Mouse (Mus musculus): ENCODE data around the gene Ptprg. TPM values are rescaled to one million over a fixed set of nuclear protein-coding genes. Genes with fewer than 3 reads are reported as not detected.

Ptprg gene
- total and polyA plus RNA-seq, 2 experiments from 2014 or later = 8.7 to 63.4 TPM

GRCm38 (mm10) chr14:11895486-11895885 is 342.2 kb downstream of the Ptprg start:
- H3K4me3 ChIP-seq (ENCODE audit: low read depth, low read length) = no peak overlapping the region
- no peaks in the 10 kb centered on the region for H3K9me3 ChIP-seq (replicated peaks; ENCODE audit: control insufficient read depth, low read length)
- ATAC-seq (ENCODE audit: insufficient read depth, low read depth) (no peak), DNase-seq (ENCODE audit: low spot score) (no peak)
- no peaks in the 10 kb centered on the region for H3K36me3 ChIP-seq (replicated peaks; ENCODE audit: control insufficient read depth, insufficient read depth, low read length)
- H3K4me2 ChIP-seq (ENCODE audit: low read depth, low read length) = no peak overlapping the region
- H3K27me3 ChIP-seq (ENCODE audit: control insufficient read depth, insufficient read depth, low read length) = no peaks in the 10 kb centered on the region
- H3K27ac ChIP-seq (ENCODE audit: low read depth) = no peak overlapping the region
- WGBS = 32% methylated on average over 13 of the region's 13 CpGs
- no peak for TF ChIP-seq EP300 (IDR thresholded peaks at IDR 0.05; ENCODE audit: low read depth)
- TF ChIP-seq CTCF (IDR thresholded peaks at IDR 0.05; ENCODE audit: low read depth) = no peak
- 0 out of 2 replicates have a peak, but pooled peaks cover 6% of the 10 kb centered on the region for H3K4me1 ChIP-seq (ENCODE audit: control insufficient read depth, insufficient read depth)
- no peak overlapping the region for H3K9ac ChIP-seq (replicated peaks; ENCODE audit: low read depth, low read length)

DNA sequence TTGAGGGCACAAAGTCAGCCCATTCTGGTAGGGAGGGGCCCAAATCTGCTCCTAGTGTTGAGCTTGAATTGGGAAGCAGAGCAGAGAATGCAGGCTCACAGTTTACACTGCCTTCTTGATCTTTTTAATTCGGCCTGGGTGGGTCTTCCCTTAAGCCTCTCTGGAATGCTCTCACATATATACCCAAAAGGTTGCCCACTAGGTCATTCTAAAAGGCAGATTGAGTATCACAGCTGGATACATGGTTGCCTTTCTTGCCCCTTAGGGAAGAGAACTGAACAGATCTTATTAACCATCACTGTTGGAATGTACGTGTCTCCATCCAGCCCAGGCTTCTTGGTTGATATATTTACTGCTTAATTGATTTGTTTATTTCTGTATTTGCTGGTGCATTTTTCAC is 349.5 kb downstream of the Ptprg start:
- Histone ChIP-seq H3K9me3 (replicated peaks; ENCODE audit: control insufficient read depth, low read length) (no peaks in the 10 kb centered on the region), H3K27me3 (ENCODE audit: control insufficient read depth, insufficient read depth, low read length) (no peaks in the 10 kb centered on the region), H3K4me3 (ENCODE audit: low read depth, low read length) (no peak overlapping the region), H3K36me3 (replicated peaks; ENCODE audit: control insufficient read depth, insufficient read depth, low read length) (no peaks in the 10 kb centered on the region), H3K4me1 (ENCODE audit: control insufficient read depth, insufficient read depth) (no peaks in the 10 kb centered on the region), H3K9ac (replicated peaks; ENCODE audit: low read depth, low read length) (no peak overlapping the region), H3K4me2 (ENCODE audit: low read depth, low read length) (no peak overlapping the region), H3K27ac (ENCODE audit: low read depth) (no peak overlapping the region)
- ATAC-seq (ENCODE audit: insufficient read depth, low read depth) = no peak
- no peak for DNase-seq (ENCODE audit: low spot score)
- 56% methylated on average over 2 of the region's 2 CpGs for WGBS
- TF ChIP-seq EP300 (IDR thresholded peaks at IDR 0.05; ENCODE audit: low read depth) = no peak
- no peak for TF ChIP-seq CTCF (IDR thresholded peaks at IDR 0.05; ENCODE audit: low read depth)

- no peaks in the 10 kb centered on the region for H3K9me3 ChIP-seq (replicated peaks; ENCODE audit: control insufficient read depth, low read length)
- no peaks in the 10 kb centered on the region for H3K36me3 ChIP-seq (replicated peaks; ENCODE audit: control insufficient read depth, insufficient read depth, low read length)
- whole genome bisulfite sequencing = 86% methylated on average over 5 of the region's 5 CpGs
- H3K4me3 ChIP-seq (ENCODE audit: low read depth, low read length) = no peak overlapping the region
- H3K9ac ChIP-seq (replicated peaks; ENCODE audit: low read depth, low read length) = no peak overlapping the region
- H3K4me1 ChIP-seq (ENCODE audit: control insufficient read depth, insufficient read depth) = no peaks in the 10 kb centered on the region
- TF ChIP-seq CTCF (IDR thresholded peaks at IDR 0.05; ENCODE audit: low read depth) (no peak), EP300 (IDR thresholded peaks at IDR 0.05; ENCODE audit: low read depth) (no peak)
- H3K4me2 ChIP-seq (ENCODE audit: low read depth, low read length) = no peak overlapping the region
- DNase-seq (ENCODE audit: low spot score) (no peak), ATAC-seq (ENCODE audit: insufficient read depth, low read depth) (no peak)
- no peaks in the 10 kb centered on the region for H3K27me3 ChIP-seq (ENCODE audit: control insufficient read depth, insufficient read depth, low read length)
- H3K27ac ChIP-seq (ENCODE audit: low read depth) = no peak overlapping the region
These were observed 352.9 kb downstream of the Ptprg start for GRCm38 (mm10) chr14:11906130-11906675.

DNA sequence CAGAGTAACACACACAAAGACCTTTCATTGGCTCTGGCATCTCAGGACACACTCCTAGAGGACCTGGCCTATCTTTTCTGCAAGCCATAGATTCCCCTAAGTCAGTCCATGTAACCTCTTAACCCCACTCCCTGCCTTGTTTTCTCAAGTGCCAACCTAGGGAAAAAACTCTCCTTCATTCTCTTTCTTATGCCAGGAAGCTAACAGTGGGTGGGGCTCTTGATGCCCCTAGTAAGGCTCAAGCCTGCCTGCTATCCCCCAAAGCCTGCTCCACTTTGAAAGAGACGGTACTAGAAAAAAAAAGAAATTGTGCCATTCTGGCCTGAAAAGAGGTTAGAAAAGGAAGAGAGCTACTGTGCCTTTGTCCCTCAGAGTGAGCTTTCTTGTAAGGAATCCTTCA is 358.9 kb downstream of the Ptprg start:
- no peak for ATAC-seq (ENCODE audit: insufficient read depth, low read depth)
- 95% methylated on average over 1 of the region's 1 CpGs for WGBS
- Histone ChIP-seq H3K4me1 (ENCODE audit: control insufficient read depth, insufficient read depth) (no peaks in the 10 kb centered on the region), H3K36me3 (replicated peaks; ENCODE audit: control insufficient read depth, insufficient read depth, low read length) (no peaks in the 10 kb centered on the region), H3K9me3 (replicated peaks; ENCODE audit: control insufficient read depth, low read length) (no peaks in the 10 kb centered on the region), H3K9ac (replicated peaks; ENCODE audit: low read depth, low read length) (no peak overlapping the region), H3K4me2 (ENCODE audit: low read depth, low read length) (no peak overlapping the region), H3K27ac (ENCODE audit: low read depth) (no peak overlapping the region), H3K4me3 (ENCODE audit: low read depth, low read length) (no peak overlapping the region), H3K27me3 (ENCODE audit: control insufficient read depth, insufficient read depth, low read length) (no peaks in the 10 kb centered on the region)
- TF ChIP-seq EP300 (IDR thresholded peaks at IDR 0.05; ENCODE audit: low read depth) (no peak), CTCF (IDR thresholded peaks at IDR 0.05; ENCODE audit: low read depth) (no peak)
- DNase-seq (ENCODE audit: low spot score) = no peak

GRCm38 (mm10) chr14:11917225-11917624 is 363.9 kb downstream of the Ptprg start:
- DNase-seq (ENCODE audit: low spot score) (no peak), ATAC-seq (ENCODE audit: insufficient read depth, low read depth) (no peak)
- Histone ChIP-seq H3K36me3 (replicated peaks; ENCODE audit: control insufficient read depth, insufficient read depth, low read length) (no peaks in the 10 kb centered on the region), H3K27ac (ENCODE audit: low read depth) (no peak overlapping the region), H3K9ac (replicated peaks; ENCODE audit: low read depth, low read length) (no peak overlapping the region), H3K4me3 (ENCODE audit: low read depth, low read length) (no peak overlapping the region), H3K27me3 (ENCODE audit: control insufficient read depth, insufficient read depth, low read length) (no peaks in the 10 kb centered on the region), H3K4me2 (ENCODE audit: low read depth, low read length) (no peak overlapping the region), H3K4me1 (ENCODE audit: control insufficient read depth, insufficient read depth) (no peaks in the 10 kb centered on the region), H3K9me3 (replicated peaks; ENCODE audit: control insufficient read depth, low read length) (no peaks in the 10 kb centered on the region)
- no peak for TF ChIP-seq CTCF (IDR thresholded peaks at IDR 0.05; ENCODE audit: low read depth)
- TF ChIP-seq EP300 (IDR thresholded peaks at IDR 0.05; ENCODE audit: low read depth) = no peak
- WGBS = 91% methylated on average over 5 of the region's 5 CpGs

- WGBS = 71% methylated on average over 2 of the region's 2 CpGs
- Histone ChIP-seq H3K27me3 (ENCODE audit: control insufficient read depth, insufficient read depth, low read length) (no peaks in the 10 kb centered on the region), H3K27ac (ENCODE audit: low read depth) (no peak overlapping the region), H3K4me3 (ENCODE audit: low read depth, low read length) (no peak overlapping the region), H3K36me3 (replicated peaks; ENCODE audit: control insufficient read depth, insufficient read depth, low read length) (no peaks in the 10 kb centered on the region), H3K4me2 (ENCODE audit: low read depth, low read length) (no peak overlapping the region), H3K9me3 (replicated peaks; ENCODE audit: control insufficient read depth, low read length) (no peaks in the 10 kb centered on the region), H3K4me1 (ENCODE audit: control insufficient read depth, insufficient read depth) (0 out of 2 replicates have a peak, but pooled peaks cover 7% of the 10 kb centered on the region), H3K9ac (replicated peaks; ENCODE audit: low read depth, low read length) (no peak overlapping the region)
- no peak for DNase-seq (ENCODE audit: low spot score)
- TF ChIP-seq CTCF (IDR thresholded peaks at IDR 0.05; ENCODE audit: low read depth) (no peak), EP300 (IDR thresholded peaks at IDR 0.05; ENCODE audit: low read depth) (no peak)
- no peak for ATAC-seq (ENCODE audit: insufficient read depth, low read depth)
These were observed 375.2 kb downstream of the Ptprg start for GRCm38 (mm10) chr14:11928545-11928944.
